Mouse (Mus musculus) neutrophil, adult 5-6 weeks (primary cell): Measurements from ENCODE around the gene Rpn1. TPM values are rescaled to one million over a fixed set of nuclear protein-coding genes. Genes with fewer than 3 reads are reported as not detected.
"Not testable (repeated sequence)": the region's sequence is repeated elsewhere in the genome, so short reads cannot be mapped to it uniquely, and the experiment has no call there.

Experiments
- ATAC-seq: fragments of 151-379, 151-347 bp; 2 replicates; pipeline ENCODE4 v1.8.0; 2017; ENCODE audit warnings: mild to moderate bottlenecking, moderate TSS enrichment; ENCODE audit not compliant: insufficient number of reproducible peaks, poor library complexity, low FRiP score, severe bottlenecking; ENCODE audit errors: extremely low read depth
- total RNA-seq: library from RNA; stranded (forward); fragments of 200-1000 nt; gene quantifications from 2 replicates; pipeline ENCODE4 v1.2.3, GENCODE M21; 2017

The Rpn1 gene
- total RNA-seq, 1 experiment from 2014 or later, result 60.4 TPM

- ATAC-seq, result peak; percentile 36; the same call in 1 of the 2 replicates
Observed at GRCm38 (mm10) chr6:88113139-88113538, 28.9 kb downstream of the Rpn1 start.

GRCm38 (mm10) chr6:88114414-88114813, 30.1 kb downstream of the Rpn1 start:
- no peak for ATAC-seq

GRCm38 (mm10) chr6:88116347-88117183, 32.3 kb downstream of the Rpn1 start:
- no peak for ATAC-seq

- no peak for ATAC-seq
Observed at GRCm38 (mm10) chr6:88117184-88117575, 32.9 kb downstream of the Rpn1 start.

- no peak for ATAC-seq
Observed at GRCm38 (mm10) chr6:88119309-88119708, 35.0 kb downstream of the Rpn1 start.

GRCm38 (mm10) chr6:88120813-88121212, 36.5 kb downstream of the Rpn1 start:
- no peak for ATAC-seq

- no peak for ATAC-seq
Observed at GRCm38 (mm10) chr6:88121781-88122180, 37.5 kb downstream of the Rpn1 start.

- ATAC-seq, result no peak
Observed at GRCm38 (mm10) chr6:88123150-88123857, 39.0 kb downstream of the Rpn1 start.

GRCm38 (mm10) chr6:88123858-88124261, 39.6 kb downstream of the Rpn1 start:
- ATAC-seq, result no peak

- ATAC-seq, result no peak
Observed at GRCm38 (mm10) chr6:88124551-88124950, 40.3 kb downstream of the Rpn1 start.

- not testable (repeated sequence) for ATAC-seq
Observed at GRCm38 (mm10) chr6:88125815-88126214, 41.5 kb downstream of the Rpn1 start.

- ATAC-seq, result no peak
Observed at GRCm38 (mm10) chr6:88131521-88131920, 47.2 kb downstream of the Rpn1 start.

GRCm38 (mm10) chr6:88132051-88132450, 47.8 kb downstream of the Rpn1 start:
- ATAC-seq, result no peak

GRCm38 (mm10) chr6:88133061-88133460, 48.8 kb downstream of the Rpn1 start:
- no peak for ATAC-seq

GRCm38 (mm10) chr6:88133878-88134277, 49.6 kb downstream of the Rpn1 start:
- no peak for ATAC-seq

- no peak for ATAC-seq
Observed at GRCm38 (mm10) chr6:88136201-88136631, 51.9 kb downstream of the Rpn1 start.

- no peak for ATAC-seq
Observed at GRCm38 (mm10) chr6:88138485-88138884, 54.2 kb downstream of the Rpn1 start.

GRCm38 (mm10) chr6:88140264-88140663, 56.0 kb downstream of the Rpn1 start:
- no peak for ATAC-seq

- no peak for ATAC-seq
Observed at GRCm38 (mm10) chr6:88145793-88146192, 61.5 kb downstream of the Rpn1 start.

- ATAC-seq, result no peak
Observed at GRCm38 (mm10) chr6:88146576-88146975, 62.3 kb downstream of the Rpn1 start.
